9 mouse cellular contexts compared by ENCODE assay signal in genomic region chr11:70029130-70029801, GRCm38 (mm10). TPM values are rescaled to one million over a fixed set of nuclear protein-coding genes. Genes with fewer than 3 reads are reported as not detected.
DNase-seq lines count a peak whose midpoint lies in the region; ATAC-seq lines count a peak whose summit lies in the region.
"Had no signal": no experiment of that assay in that cellular context is flagged by ENCODE, and none has a peak within 500 bp of the region (broad histone marks: within the 10 kb centered on the region; RNA-seq: fewer than 3 reads in every experiment).

No protein-coding gene starts in this region.

- no peaks in the 10 kb centered on the region for H3K9me3 ChIP-seq in hindbrain, embryonic 12.5 days (replicated peaks)
- H3K9me3 ChIP-seq: G1E had no signal

- peaks cover 34% of the 10 kb centered on the region for H3K36me3 ChIP-seq in hindbrain, embryonic 12.5 days

- ATAC-seq in cerebellum, adult (ENCODE audit: insufficient number of reproducible peaks, low FRiP score, low TSS enrichment): no peak; the same call in 1 of the 2 replicates
- ATAC-seq in hindbrain, embryonic 12.5 days (ENCODE audit: low FRiP score): peak; percentile 95

- peak overlapping the region; percentile 34 for H3K4me3 ChIP-seq in hindbrain, embryonic 12.5 days

- peak overlapping the region; percentile 67 for H3K9ac ChIP-seq in hindbrain, embryonic 12.5 days

- WGBS in hindbrain, embryonic 12.5 days: under 1% methylated on average over 20 of the region's 20 CpGs

- peak; percentile 64 for DNase-seq in cerebellum, adult 11 months
- DNase-seq in cerebellum, postnatal 14 days: peak; percentile 83 to 86
- DNase-seq in frontal cortex, postnatal 25 days (ENCODE audit: low spot score in 2 of 2): peak; percentile 62 to 76
- peak; percentile 92 to 93 for DNase-seq in left cerebral cortex, postnatal 10 days (ENCODE audit: extremely low spot score in 1 of 2, low spot score in 2 of 2)
- peak; percentile 97 for DNase-seq in mesoderm, embryonic 11.5 days (ENCODE audit: low read depth, low spot score)
- peak; percentile 92 for DNase-seq in right cerebral cortex, postnatal 4 days

- peaks cover 69% of the 10 kb centered on the region for H3K4me1 ChIP-seq in hindbrain, embryonic 12.5 days

- peak overlapping the region; percentile 64 for H3K4me2 ChIP-seq in hindbrain, embryonic 12.5 days (replicated peaks)

- intact Hi-C loops in left cerebral cortex, postnatal 10 days (cut with DNase I): no loop called here

- peak overlapping the region; percentile 98 for H3K27ac ChIP-seq in hindbrain, embryonic 12.5 days

- H3K27me3 ChIP-seq in hindbrain, embryonic 12.5 days: no peaks in the 10 kb centered on the region

RNA-seq across cellular contexts. Expression of gene Dlg4, which starts 12.5 kb away (rescaled TPM):
- 23.0 and 28.5 TPM in 2 replicates for polyA plus RNA-seq in hindbrain, embryonic 12.5 days (2016; fragmentation: Nextera tagmentation; extraction: Ambion mirVana)
- total RNA-seq in left cerebral cortex, postnatal 10 days (2021): 100 to 1,000 TPM; 871 to 875 TPM

RNA-seq across cellular contexts. Expression of gene Acadvl, which starts 14.1 kb away (rescaled TPM):
- polyA plus RNA-seq in hindbrain, embryonic 12.5 days (2016; fragmentation: Nextera tagmentation; extraction: Ambion mirVana): 59.8 and 61.9 TPM in 2 replicates
- 10 to 100 TPM; 44.8 to 48.0 TPM for total RNA-seq in left cerebral cortex, postnatal 10 days (2021)

RNA-seq across cellular contexts. Expression of gene Asgr1, which starts 24.6 kb away (rescaled TPM):
- polyA plus RNA-seq in hindbrain, embryonic 12.5 days (2016; fragmentation: Nextera tagmentation; extraction: Ambion mirVana): 0.56 and 0.89 TPM in 2 replicates
- total RNA-seq in left cerebral cortex, postnatal 10 days (2021): 1 to 10 TPM; 1.4 to 1.5 TPM
- total RNA-seq: G1E had no signal
- polyA plus RNA-seq: G1E had no signal

RNA-seq across cellular contexts. Expression of gene Dvl2, which starts 28.9 kb away (rescaled TPM):
- polyA plus RNA-seq in hindbrain, embryonic 12.5 days (2016; fragmentation: Nextera tagmentation; extraction: Ambion mirVana): 45.9 and 46.4 TPM in 2 replicates
- total RNA-seq in left cerebral cortex, postnatal 10 days (2021): 10 to 100 TPM; 27.5 to 30.3 TPM

RNA-seq across cellular contexts. Expression of gene Phf23, which starts 33.7 kb away (rescaled TPM):
- polyA plus RNA-seq in hindbrain, embryonic 12.5 days (2016; fragmentation: Nextera tagmentation; extraction: Ambion mirVana): 87.8 and 96.2 TPM in 2 replicates
- 10 to 100 TPM; 35.2 to 38.6 TPM for total RNA-seq in left cerebral cortex, postnatal 10 days (2021)
